Comparison of ENCODE assay signal across 19 mouse cellular contexts in genomic region chr15:27560315-27560714, GRCm38 (mm10).
DNase-seq lines count a peak whose midpoint lies in the region; ATAC-seq and TF ChIP-seq lines count a peak whose summit lies in the region.
"Had no signal": no experiment of that assay in that cellular context is flagged by ENCODE, and none has a peak within 500 bp of the region (broad histone marks: within the 10 kb centered on the region; RNA-seq: fewer than 3 reads in every experiment).

No protein-coding gene starts in this region.

- no peaks in the 10 kb centered on the region for H3K9me3 ChIP-seq in kidney, embryonic 15.5 days (replicated peaks)
- H3K9me3 ChIP-seq: embryonic facial prominence, embryonic 12.5 days; forebrain, embryonic 12.5 days; hindbrain, embryonic 12.5 days had no signal

- H3K79me2 ChIP-seq in heart, adult 2 months (replicated peaks; ENCODE audit: control insufficient read depth, insufficient read depth, low read length) = no peaks in the 10 kb centered on the region
- H3K79me2 ChIP-seq in liver, adult 2 months (ENCODE audit: control insufficient read depth, insufficient read depth, low read length) = no peaks in the 10 kb centered on the region

- no peak overlapping the region for H3K4me3 ChIP-seq in heart, adult 2 months
- H3K4me3 ChIP-seq in kidney, embryonic 15.5 days (replicated peaks) = no peak overlapping the region
- H3K4me3 ChIP-seq in liver, adult 2 months (ENCODE audit: insufficient read depth, low read depth, low read length) = no peak overlapping the region
- H3K4me3 ChIP-seq: embryonic facial prominence, embryonic 12.5 days; forebrain, embryonic 12.5 days; hindbrain, embryonic 12.5 days had no signal

- 0 out of 2 replicates have a peak, but pooled peaks have one; percentile 11 for TF ChIP-seq EP300 in heart, adult 2 months (IDR thresholded peaks at IDR 0.05; ENCODE audit: insufficient read depth, low read depth, low read length)

- H3K4me1 ChIP-seq in heart, adult 2 months (ENCODE audit: control insufficient read depth, insufficient read depth, low read length) = peaks cover 2% of the 10 kb centered on the region; the same call in 1 of the 2 replicates
- H3K4me1 ChIP-seq in kidney, embryonic 15.5 days = peaks cover 8% of the 10 kb centered on the region
- peaks cover 17% of the 10 kb centered on the region for H3K4me1 ChIP-seq in liver, adult 2 months (ENCODE audit: control insufficient read depth, insufficient read depth, low read length)

- no peak for TF ChIP-seq POLR2A in heart, adult 2 months (IDR thresholded peaks at IDR 0.05; ENCODE audit: insufficient read depth, low read depth, low read length)
- TF ChIP-seq POLR2A in liver, adult 2 months (IDR thresholded peaks at IDR 0.05; ENCODE audit: extremely low read depth, insufficient read depth, low read length) = no peak

- no peak for ATAC-seq in kidney, embryonic 15.5 days (replicated peaks; ENCODE audit: low FRiP score)
- ATAC-seq: forebrain, embryonic 16.5 days; hindbrain, embryonic 16.5 days; inflammation-experienced regulatory T-cells, adult 6 months had no signal

- H3K27ac ChIP-seq in heart, adult 2 months = peak overlapping the region; percentile 52
- H3K27ac ChIP-seq in kidney, embryonic 15.5 days = no peak overlapping the region
- peak overlapping the region; percentile 68 for H3K27ac ChIP-seq in liver, adult 2 months (replicated peaks; ENCODE audit: insufficient read depth, low read depth, low read length)
- H3K27ac ChIP-seq: embryonic facial prominence, embryonic 12.5 days; forebrain, embryonic 12.5 days; hindbrain, embryonic 12.5 days had no signal

- TF ChIP-seq CTCF in heart, adult 2 months (IDR thresholded peaks at IDR 0.05) = no peak
- TF ChIP-seq CTCF in liver, adult 2 months (IDR thresholded peaks at IDR 0.05; ENCODE audit: low read depth, low read length) = no peak

- peak; percentile 30 for DNase-seq in adrenal gland, postnatal 14 days
- DNase-seq in adrenal gland, adult 2 months = no peak
- no peak for DNase-seq in heart, adult 2 months
- no peak for DNase-seq in heart, adult 9 months (ENCODE audit: low spot score in 2 of 2)
- peak; percentile 11 for DNase-seq in kidney, postnatal 14 days
- peak; percentile 92 for DNase-seq in liver, adult 2 months (ENCODE audit: extremely low read depth, low read depth, low spot score)
- DNase-seq in liver = no peak
- DNase-seq: cerebellum, adult 11-12 months; cerebellum, adult 9-10 months; cerebellum, postnatal 25 days; heart, postnatal 10 days; heart, postnatal 4 days had no signal

- H3K36me3 ChIP-seq in heart, adult 2 months (ENCODE audit: control insufficient read depth, insufficient read depth, low read length) = peaks cover 5% of the 10 kb centered on the region; the same call in 1 of the 2 replicates
- H3K36me3 ChIP-seq in kidney, embryonic 15.5 days = no peaks in the 10 kb centered on the region
- no peaks in the 10 kb centered on the region for H3K36me3 ChIP-seq in liver, adult 2 months (ENCODE audit: control insufficient read depth, insufficient read depth, low read length)
- H3K36me3 ChIP-seq: embryonic facial prominence, embryonic 12.5 days; forebrain, embryonic 12.5 days had no signal

- no peak overlapping the region for H3K4me2 ChIP-seq in kidney, embryonic 15.5 days
- H3K4me2 ChIP-seq: embryonic facial prominence, embryonic 12.5 days; forebrain, embryonic 12.5 days; hindbrain, embryonic 12.5 days had no signal

- no peaks in the 10 kb centered on the region for H3K27me3 ChIP-seq in heart, adult 2 months (ENCODE audit: control insufficient read depth, insufficient read depth, low read length)
- no peaks in the 10 kb centered on the region for H3K27me3 ChIP-seq in kidney, embryonic 15.5 days
- no peaks in the 10 kb centered on the region for H3K27me3 ChIP-seq in liver, adult 2 months (ENCODE audit: control insufficient read depth, insufficient read depth, low read length)
- H3K27me3 ChIP-seq: embryonic facial prominence, embryonic 12.5 days; forebrain, embryonic 12.5 days; hindbrain, embryonic 12.5 days had no signal

- 71% methylated on average over 11 of the region's 11 CpGs for WGBS in heart, adult 2 months
- WGBS in kidney, embryonic 15.5 days = 71% methylated on average over 11 of the region's 11 CpGs
- WGBS in liver, adult 2 months = 32% methylated on average over 11 of the region's 11 CpGs

- H3K9ac ChIP-seq in heart, adult 2 months (ENCODE audit: low read depth, low read length) = no peak overlapping the region
- H3K9ac ChIP-seq in kidney, embryonic 15.5 days = no peak overlapping the region
- no peak overlapping the region for H3K9ac ChIP-seq in liver, adult 2 months (ENCODE audit: low read depth, low read length)
- H3K9ac ChIP-seq: embryonic facial prominence, embryonic 12.5 days; forebrain, embryonic 12.5 days; hindbrain, embryonic 12.5 days had no signal

- intact Hi-C loops in heart, adult 2 months (cut with DNase I) = no loop called here

Comparison
In these comparisons a context has a peak if more than half of its experiments do, and no peak if none do; other contexts are left out.
1. DNase-seq: peak in adrenal gland, postnatal 14 days (single experiment), kidney, postnatal 14 days (single experiment) and liver, adult 2 months (single experiment); none in adrenal gland, adult 2 months (single experiment), heart, adult 2 months (0 of 2), heart, adult 9 months (0 of 2) and liver (single experiment).